Mouse (Mus musculus) right cerebral cortex, adult 18-20 months (tissue): Measurements from ENCODE around the gene Gm13278.
"Not testable (repeated sequence)": the region's sequence is repeated elsewhere in the genome, so short reads cannot be mapped to it uniquely, and the experiment has no call there.

Experiments
- DNase-seq: peaks from one replicate; pipeline ENCODE4 v3.0.0; 2022; ENCODE audit warnings: mixed read lengths

Gene Gm13278

DNA sequence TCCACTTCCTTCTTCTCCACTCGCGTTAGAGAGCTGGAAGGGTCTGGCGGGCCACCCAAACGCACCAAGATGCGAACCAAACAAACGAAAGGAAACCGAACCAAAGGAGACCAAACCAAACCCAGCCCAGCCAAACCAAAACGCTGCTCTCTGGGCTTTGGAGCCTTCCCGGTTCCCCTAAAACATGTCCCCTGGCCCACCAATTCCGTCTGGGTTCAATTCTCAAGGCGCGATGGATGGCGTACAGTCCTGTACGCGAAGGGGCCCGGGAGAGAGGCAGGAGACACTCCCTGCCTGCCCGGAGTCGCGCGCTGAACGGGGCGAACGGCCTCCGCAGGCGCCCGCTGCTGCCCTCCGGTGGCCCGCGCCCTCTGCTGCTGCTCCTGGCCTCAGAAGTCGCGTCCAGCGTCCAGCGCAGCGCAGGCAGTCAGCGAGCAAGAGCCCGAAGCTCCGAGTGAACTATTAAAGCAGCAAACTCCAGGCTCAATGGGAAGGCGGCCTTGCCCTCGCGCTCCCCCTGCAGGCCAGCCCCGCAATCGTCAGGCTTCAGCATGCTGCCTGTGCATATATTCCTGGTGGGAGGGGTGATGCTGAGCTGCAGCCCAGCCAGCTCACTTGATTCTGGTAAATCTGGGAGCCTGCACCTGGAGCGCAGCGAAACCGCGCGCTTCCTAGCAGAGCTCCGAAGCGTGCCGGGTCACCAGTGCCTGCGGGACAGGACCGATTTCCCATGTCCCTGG, 2.8 kb downstream of the Gm13278 start, which contains the start of gene Gm13275:
Gm13275 (plus strand) TSS at position 552 of the 740 bp plus-strand sequence.
- peak; percentile 24 for DNase-seq

DNA sequence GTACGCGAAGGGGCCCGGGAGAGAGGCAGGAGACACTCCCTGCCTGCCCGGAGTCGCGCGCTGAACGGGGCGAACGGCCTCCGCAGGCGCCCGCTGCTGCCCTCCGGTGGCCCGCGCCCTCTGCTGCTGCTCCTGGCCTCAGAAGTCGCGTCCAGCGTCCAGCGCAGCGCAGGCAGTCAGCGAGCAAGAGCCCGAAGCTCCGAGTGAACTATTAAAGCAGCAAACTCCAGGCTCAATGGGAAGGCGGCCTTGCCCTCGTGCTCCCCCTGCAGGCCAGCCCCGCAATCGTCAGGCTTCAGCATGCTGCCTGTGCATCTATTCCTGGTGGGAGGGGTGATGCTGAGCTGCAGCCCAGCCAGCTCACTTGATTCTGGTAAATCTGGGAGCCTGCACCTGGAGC, 5.7 kb downstream of the Gm13278 start, which contains the start of gene Gm13279:
Gm13279 (plus strand) TSS at position 301 of the 400 bp plus-strand sequence.
- not testable (repeated sequence) for DNase-seq

DNA sequence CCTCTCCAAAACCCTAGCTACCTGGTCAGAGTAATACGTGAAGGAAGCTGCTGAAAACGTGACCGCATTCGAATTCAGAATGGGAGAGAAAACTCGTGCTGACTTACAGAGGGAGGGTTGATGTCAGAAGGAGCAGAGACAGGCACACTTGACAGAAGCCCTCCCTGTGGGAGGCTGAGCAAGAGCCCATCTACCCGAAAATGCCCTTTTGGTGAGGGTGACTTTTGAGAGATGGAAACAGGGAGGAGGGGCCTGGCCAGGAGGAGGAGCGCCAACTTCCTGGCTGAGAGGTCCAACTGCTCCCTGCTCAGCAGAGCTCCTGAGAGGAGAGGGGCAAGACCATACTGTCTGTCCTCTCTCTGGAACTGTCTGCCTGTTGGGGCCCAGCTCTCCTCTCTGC, 8.0 kb downstream of the Gm13278 start, which contains the start of gene Gm13285:
Gm13285 (plus strand) TSS at position 301 of the 400 bp plus-strand sequence.
- DNase-seq, result not testable (repeated sequence)

DNA sequence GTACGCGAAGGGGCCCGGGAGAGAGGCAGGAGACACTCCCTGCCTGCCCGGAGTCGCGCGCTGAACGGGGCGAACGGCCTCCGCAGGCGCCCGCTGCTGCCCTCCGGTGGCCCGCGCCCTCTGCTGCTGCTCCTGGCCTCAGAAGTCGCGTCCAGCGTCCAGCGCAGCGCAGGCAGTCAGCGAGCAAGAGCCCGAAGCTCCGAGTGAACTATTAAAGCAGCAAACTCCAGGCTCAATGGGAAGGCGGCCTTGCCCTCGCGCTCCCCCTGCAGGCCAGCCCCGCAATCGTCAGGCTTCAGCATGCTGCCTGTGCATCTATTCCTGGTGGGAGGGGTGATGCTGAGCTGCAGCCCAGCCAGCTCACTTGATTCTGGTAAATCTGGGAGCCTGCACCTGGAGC, 11.6 kb downstream of the Gm13278 start, which contains the start of gene Gm13287:
Gm13287 (plus strand) TSS at position 301 of the 400 bp plus-strand sequence.
- not testable (repeated sequence) for DNase-seq

DNA sequence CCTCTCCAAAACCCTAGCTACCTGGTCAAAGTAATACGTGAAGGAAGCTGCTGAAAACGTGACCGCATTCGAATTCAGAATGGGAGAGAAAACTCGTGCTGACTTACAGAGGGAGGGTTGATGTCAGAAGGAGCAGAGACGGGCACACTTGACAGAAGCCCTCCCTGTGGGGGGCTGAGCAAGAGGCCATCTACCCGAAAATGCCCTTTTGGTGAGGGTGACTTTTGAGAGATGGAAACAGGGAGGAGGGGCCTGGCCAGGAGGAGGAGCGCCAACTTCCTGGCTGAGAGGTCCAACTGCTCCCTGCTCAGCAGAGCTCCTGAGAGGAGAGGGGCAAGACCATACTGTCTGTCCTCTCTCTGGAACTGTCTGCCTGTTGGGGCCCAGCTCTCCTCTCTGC, 13.9 kb downstream of the Gm13278 start, which contains the start of gene Gm13288:
Gm13288 (plus strand) TSS at position 301 of the 400 bp plus-strand sequence.
- not testable (repeated sequence) for DNase-seq

DNA sequence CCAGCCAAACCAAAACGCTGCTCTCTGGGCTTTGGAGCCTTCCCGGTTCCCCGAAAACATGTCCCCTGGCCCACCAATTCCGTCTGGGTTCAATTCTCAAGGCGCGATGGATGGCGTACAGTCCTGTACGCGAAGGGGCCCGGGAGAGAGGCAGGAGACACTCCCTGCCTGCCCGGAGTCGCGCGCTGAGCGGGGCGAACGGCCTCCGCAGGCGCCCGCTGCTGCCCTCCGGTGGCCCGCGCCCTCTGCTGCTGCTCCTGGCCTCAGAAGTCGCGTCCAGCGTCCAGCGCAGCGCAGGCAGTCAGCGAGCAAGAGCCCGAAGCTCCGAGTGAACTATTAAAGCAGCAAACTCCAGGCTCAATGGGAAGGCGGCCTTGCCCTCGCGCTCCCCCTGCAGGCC, 14.4 kb downstream of the Gm13278 start:
- not testable (repeated sequence) for DNase-seq

DNA sequence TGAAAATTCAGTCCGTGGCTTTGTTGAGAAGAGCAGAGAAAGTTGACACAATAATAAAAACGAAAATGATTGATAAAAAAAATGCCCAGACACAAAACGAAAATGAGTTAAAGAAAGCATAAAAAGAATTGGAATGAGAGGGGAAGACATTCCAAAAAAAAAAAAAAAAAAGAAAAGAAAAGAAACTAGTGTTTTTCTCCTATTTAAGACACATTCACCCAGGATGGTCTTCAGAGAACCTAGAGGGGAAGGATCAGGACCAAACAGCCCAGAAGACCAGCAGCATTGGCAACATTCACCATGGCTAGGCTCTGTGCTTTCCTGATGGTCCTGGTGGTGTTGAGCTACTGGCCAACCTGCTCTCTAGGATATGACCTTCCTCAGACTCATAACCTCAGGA, 24.6 kb downstream of the Gm13278 start, which contains the start of gene Ifna7:
Ifna7 (plus strand) TSS at position 301 of the 400 bp plus-strand sequence.
- no peak for DNase-seq

DNA sequence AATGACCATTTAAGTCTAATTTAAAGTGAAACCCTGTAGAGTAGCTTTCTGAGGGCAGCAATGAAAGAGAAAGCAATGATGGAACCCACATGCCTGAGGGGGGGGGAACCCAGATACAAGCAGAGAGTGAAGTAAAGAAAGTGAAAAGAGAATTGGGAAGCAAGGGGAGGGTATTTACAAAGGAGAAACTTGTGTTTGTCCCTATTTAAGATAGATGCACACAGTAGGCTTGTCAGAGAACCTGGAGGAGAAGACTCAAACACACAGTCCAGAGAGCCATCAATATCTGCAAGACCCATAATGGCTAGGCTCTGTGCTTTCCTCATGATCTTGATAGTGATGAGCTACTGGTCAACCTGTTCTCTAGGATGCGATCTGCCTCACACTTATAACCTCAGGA, 28.3 kb downstream of the Gm13278 start, which contains the start of gene Ifna11:
Ifna11 (plus strand) TSS at position 301 of the 400 bp plus-strand sequence.
- DNase-seq, result no peak

DNA sequence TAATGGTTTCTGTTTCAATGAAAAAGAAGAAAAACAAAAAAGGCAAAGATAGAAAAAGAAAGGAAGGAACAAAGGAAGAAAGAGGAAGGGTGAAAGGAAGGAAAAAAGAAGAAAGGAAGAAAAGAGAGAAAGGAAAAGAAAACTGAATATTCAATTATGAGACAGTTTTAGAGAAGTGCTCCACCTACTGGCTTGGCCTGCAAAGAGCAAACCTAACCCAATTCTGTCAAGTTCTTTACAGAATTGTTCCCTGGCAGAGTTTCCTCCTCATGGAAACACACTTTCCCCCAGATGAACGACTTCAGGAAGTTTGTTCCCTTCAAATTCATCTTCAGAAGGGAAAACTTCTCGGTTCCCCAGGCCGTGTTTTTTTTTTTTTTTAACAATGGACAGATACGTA, 31.6 kb downstream of the Gm13278 start:
- DNase-seq, result peak; percentile 9

DNA sequence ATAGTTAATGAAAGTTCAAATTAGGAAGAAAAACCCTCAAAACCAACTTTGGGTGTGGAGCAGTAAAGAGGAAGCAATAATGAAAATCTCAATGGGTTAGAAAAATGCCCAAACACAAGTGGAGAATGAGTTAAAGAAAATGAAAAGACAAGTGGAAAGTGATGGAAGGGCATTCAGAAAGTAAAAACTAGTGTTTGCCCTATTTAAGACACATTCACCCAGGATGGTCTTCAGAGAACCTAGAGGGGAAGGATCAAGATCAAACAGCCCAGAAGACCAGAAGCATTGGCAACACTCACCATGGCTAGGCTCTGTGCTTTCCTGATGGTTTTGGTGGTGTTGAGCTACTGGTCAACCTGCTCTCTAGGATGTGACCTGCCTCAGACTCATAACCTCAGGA, 35.8 kb downstream of the Gm13278 start, which contains the start of gene Ifna6:
Ifna6 (plus strand) TSS at position 301 of the 400 bp plus-strand sequence.
- not testable (repeated sequence) for DNase-seq

DNA sequence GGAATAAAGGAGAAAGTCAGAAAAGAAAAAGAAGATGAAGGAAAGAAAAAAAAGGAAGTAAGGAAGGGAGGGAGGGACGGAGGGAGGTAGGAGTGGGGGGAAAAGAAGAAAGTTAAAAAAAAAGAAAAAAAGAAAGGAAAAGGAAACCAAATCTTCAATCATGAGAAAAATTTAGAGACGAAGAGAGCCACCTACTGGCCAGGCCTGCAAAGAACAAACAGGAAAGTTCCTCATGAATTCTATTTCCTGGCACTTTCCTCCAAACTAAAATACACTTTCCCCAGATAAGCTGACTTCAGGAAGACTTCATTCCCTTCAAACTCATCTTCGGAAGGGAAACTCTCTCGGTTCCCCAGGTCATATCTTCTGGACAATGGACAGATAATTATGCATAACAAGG, 39.2 kb downstream of the Gm13278 start:
- DNase-seq, result peak; percentile 11

DNA sequence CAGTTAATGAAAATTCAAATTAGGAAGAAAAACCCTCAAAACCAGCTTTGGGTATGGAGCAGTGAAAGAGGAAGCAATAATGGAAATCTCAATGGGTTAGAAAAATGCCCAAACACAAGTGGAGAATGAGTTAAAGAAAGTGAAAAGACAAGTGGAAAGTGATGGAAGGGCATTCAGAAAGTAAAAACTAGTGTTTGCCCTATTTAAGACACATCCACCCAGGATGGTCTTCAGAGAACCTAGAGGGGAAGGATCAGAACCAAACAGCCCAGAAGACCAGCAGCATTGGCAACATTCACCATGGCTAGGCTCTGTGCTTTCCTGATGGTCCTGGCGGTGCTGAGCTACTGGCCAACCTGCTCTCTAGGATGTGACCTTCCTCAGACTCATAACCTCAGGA, 43.9 kb downstream of the Gm13278 start, which contains the start of gene Ifna5:
Ifna5 (plus strand) TSS at position 301 of the 400 bp plus-strand sequence.
- not testable (repeated sequence) for DNase-seq

DNA sequence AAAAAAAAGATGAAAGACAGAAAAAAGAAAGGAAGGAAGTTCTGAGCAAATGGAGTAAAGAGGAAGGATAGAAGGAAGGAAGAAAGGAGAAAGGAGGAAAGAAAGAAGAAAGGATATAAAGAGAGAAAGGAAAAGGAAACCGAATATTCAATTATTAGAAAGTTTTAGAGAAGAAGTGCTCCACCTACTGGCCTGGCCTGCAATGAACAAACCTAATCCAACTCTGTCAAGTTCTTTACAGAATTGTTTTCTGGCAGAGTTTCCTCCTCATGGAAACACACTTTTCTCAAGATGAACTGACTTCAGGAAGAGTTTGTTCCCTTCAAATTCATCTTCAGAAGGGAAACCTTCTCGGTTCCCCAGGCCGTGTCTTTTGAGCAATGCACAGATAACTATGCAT, 47.5 kb downstream of the Gm13278 start:
- DNase-seq, result no peak

DNA sequence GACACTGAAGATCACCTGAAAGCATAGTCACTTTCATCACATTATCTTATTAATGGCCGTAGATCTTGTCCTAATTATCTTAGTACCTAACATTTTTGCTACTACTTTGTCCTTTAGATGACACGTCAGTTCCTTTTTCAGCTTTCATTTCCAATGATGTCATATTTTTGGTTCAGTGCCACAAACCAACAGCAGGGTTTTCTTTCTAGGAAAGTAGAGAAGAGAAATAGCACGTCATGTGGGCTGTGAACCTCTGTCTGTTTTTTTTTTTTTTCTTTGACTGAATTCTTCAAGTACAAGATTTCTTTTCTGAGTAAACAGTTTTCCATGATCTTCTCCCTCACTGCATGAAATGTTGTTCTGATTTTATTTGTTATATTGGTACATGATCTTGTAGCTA, 48.7 kb downstream of the Gm13278 start:
- no peak for DNase-seq

DNA sequence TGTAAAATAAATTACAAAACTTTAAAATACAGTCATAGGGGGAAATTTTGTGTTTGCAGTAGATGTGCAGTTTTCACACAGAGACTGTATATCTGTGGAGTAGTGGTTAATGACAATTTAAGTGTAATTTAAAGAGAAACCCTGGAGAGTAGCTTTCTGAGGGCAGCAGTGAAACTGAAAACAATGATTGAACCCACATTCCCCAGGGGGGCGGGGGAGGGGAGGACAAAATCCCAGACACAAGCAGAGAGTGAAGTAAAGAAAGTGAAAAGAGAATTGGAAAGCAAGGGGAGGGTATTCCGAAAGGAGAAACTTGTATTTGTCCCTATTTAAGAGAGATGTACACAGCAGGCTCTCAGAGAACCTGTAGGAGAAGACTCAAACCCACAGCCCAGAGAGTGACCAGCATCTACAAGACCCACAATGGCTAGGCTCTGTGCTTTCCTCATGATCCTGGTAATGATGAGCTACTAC, 50.1 kb downstream of the Gm13278 start, which contains the start of gene Ifna4:
Ifna4 (plus strand) TSS at position 424 of the 474 bp plus-strand sequence.
- no peak for DNase-seq
